Mouse (Mus musculus): ENCODE measurements at regions not wholly inside any gene's neighbourhood (a gene's known extent, or its start where the extent isn't known, plus 50 kb on each side); places are given as distances from the start of the nearest gene placed in this dataset.

GRCm38 (mm10) chr1:76246181-76246796, 700.2 kb downstream of the Slc4a3 start:
- no peak for DNase-seq (ENCODE audit: extremely low read depth, insufficient read length, low spot score)

GRCm38 (mm10) chr1:76247126-76247525, 701.1 kb downstream of the Slc4a3 start:
- DNase-seq (ENCODE audit: extremely low read depth, insufficient read length, low spot score) = no peak

DNA sequence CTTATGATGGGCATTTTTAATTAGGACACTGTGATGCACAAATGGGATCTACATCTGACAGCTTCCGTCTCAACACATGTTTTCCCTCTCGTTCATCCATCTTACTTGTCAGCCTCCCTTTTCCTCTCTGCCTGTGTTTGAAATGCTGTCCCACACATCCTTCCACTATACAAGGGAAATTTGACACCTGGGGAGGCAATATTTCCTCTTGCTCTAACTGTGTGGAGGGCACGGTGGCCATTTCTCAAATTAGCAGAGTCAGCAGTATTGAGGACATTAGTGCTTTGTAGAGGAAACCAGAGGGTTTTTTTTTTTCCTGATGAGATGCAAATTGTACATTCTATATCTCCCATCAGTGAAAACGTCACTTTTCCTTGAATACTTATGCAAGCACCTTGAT, 712.2 kb downstream of the Slc4a3 start:
- no peak for DNase-seq (ENCODE audit: extremely low read depth, insufficient read length, low spot score)

DNA sequence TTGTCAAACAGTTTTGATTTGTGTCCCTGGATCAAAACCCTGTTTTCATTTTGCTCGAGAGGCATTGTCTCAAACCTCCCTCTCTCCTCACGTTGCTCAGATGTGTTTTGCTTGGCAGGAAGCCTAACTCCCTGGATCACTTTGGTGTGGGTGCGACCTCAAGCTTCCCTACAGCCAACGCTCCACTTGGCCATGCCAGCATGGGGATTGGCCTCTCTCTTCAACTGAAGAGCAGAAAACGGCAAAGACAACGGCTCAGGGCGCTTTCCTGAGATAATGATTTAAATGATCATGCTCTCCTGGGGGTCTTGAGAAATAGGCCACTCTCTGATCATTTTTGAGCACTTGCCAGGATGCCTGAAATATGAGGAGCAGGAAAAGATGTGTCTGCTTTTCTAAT, 730.1 kb downstream of the Slc4a3 start:
- no peak for DNase-seq (ENCODE audit: extremely low read depth, insufficient read length, low spot score)

GRCm38 (mm10) chr1:76276624-76277023, 730.6 kb downstream of the Slc4a3 start:
- no peak for DNase-seq (ENCODE audit: extremely low read depth, insufficient read length, low spot score)

- no peak for DNase-seq (ENCODE audit: extremely low read depth, insufficient read length, low spot score)
Observed at GRCm38 (mm10) chr1:76283322-76283721, 737.3 kb downstream of the Slc4a3 start.

DNA sequence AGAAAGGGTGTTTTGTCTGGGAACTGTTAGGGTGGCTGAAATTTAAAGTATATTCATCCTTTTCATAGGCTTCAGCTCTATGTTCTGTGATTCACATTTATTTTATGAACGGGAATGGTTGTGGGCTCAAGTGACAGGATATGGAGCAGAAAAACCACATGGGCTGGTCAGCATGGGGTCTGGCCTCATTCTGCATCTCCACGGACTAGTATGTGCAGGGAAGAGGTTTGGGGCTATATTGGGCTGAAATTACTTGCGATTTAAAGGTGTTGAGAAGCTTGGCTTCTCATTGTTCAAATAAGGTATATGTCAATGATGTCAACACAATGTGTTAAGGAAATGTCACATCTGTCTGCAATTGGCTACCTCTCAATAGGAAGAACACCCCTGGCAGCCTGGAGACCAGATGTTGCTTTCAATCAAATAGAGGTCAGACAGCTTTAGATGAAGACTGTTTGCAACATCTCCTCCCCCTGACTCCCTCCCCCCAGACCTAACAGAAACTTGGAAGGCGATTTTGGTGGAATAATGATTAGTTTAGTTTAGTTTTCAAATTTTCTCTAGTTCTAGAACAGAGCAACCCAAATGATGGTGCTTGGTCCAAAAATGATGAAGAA, 777.0 kb downstream of the Slc4a3 start:
- DNase-seq (ENCODE audit: extremely low read depth, insufficient read length, low spot score) = no peak

GRCm38 (mm10) chr1:76323592-76323991, 777.5 kb downstream of the Slc4a3 start:
- DNase-seq (ENCODE audit: extremely low read depth, insufficient read length, low spot score) = no peak

DNA sequence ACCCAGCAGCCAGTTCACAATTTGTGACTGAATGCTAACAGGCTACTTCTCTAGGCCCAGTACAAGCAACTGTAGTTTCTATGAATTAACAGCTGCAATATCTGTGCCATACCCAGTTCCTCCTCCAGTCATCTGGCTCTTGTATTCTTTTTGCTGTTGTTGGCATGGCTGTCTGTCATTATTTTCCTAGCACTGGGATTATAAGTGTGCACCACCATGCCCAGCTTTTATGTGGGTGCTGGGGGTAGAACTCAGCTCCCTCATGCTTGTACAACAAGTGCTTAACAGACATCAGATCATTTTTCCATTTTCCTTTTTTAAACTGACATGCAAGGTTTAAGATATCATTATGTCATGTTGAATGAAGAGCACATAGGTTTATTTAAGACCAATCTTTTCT, 789.9 kb downstream of the Slc4a3 start:
- no peak for DNase-seq (ENCODE audit: extremely low read depth, insufficient read length, low spot score)

DNA sequence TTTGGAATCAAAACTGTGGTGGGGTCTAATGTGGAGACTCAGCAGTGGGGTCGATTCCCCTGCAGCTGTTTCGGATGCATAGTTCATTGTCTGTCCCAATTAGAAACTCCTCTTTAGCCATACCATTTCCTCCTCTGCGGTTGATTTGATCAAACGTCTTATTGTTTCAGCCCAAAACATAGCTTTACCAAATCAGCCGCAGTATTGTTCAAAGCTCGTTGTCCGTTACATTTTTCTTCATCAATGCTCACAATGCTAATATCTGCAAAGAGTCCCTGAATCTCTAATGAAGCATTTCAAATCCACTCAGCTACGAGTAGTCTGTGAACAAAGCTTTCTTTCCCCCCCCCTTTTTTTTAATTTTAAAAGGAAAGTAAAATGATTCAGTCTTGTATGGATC, 816.0 kb downstream of the Slc4a3 start:
- no peak for DNase-seq (ENCODE audit: extremely low read depth, insufficient read length, low spot score)

- no peak for DNase-seq (ENCODE audit: extremely low read depth, insufficient read length, low spot score)
Observed at GRCm38 (mm10) chr1:76373931-76374330, 827.9 kb downstream of the Slc4a3 start.

DNA sequence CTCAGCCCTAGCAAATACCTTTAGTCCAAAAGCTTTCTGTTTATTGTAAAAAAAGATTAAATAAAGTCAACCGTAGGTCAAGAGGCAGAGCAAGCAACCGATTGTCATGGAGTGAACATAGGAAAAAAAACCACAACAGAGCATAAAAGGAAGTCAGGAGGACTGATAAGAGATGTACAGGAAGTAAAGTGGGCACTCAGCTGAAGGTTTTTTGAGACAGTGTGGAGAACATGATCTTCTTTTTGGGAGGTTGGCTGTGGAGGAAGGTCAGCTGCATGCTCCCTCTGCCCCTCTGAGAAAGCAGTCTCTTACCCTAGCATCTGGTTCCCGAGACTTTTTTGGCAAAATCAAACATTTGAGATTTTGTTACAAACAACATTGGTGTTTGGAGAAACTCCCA, 832.1 kb downstream of the Slc4a3 start:
- DNase-seq (ENCODE audit: extremely low read depth, insufficient read length, low spot score) = no peak

GRCm38 (mm10) chr1:76392536-76392935, 846.5 kb downstream of the Slc4a3 start:
- DNase-seq (ENCODE audit: extremely low read depth, insufficient read length, low spot score) = no peak

- DNase-seq (ENCODE audit: extremely low read depth, insufficient read length, low spot score) = no peak
Observed at GRCm38 (mm10) chr1:76394038-76394437, 848.0 kb downstream of the Slc4a3 start.

DNA sequence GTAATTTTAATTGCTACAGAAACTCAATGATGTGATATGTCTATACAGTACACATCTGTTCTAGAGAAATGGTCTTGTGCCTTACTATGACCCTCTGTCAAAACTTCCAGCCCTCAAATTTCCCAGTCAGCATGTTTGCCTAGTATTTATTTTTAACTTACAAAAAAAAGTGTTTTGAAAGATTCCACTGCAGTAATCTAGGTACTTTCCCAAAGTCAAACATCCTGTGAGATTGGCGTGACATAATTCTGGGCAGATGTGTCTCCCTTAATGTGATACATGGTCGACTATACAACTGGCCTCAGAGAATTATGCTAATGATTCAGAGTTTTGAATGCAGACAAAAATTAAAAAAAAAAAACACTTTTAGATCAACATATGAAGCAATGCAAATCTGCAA, 856.8 kb downstream of the Slc4a3 start:
- DNase-seq (ENCODE audit: extremely low read depth, insufficient read length, low spot score) = no peak

DNA sequence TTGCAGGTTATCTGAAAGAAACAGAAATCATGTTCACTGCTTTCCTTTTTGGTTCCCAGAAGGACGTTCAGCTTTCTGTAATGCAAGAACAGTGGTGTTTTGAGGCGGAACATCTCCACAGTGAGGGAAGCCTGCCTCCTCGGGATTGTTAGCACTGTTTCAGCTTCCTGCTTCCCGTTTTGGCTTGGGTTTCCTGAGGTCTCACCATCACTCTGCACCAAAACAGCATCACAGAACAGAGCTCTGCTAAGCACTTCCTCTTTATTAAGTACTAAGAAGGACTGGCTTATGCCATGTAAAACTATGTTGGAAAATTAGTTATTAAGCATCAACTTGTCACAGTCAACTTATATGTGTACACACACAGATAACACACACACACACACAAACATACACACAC, 857.9 kb downstream of the Slc4a3 start:
- no peak for DNase-seq (ENCODE audit: extremely low read depth, insufficient read length, low spot score)

DNA sequence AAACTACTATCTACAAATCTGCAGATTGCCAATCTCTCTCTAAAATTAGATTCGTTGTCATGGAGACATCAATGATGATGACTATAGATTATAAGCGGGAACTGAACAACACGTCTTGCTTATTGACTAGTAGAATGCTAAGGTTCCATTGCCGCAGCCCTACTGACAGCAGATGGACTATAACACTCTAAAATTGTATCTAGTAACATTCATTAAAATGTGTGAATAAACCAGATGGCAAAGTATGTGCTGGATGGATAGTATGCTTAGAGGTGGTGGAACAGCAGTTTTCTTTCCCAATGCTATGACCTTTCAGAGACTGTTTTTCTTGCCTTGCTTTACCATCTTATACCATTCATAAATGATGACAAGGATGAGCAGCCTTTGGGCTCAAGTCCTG, 864.7 kb downstream of the Slc4a3 start:
- no peak for DNase-seq (ENCODE audit: extremely low read depth, insufficient read length, low spot score)

GRCm38 (mm10) chr1:76420525-76420924, 874.5 kb downstream of the Slc4a3 start:
- no peak for DNase-seq (ENCODE audit: extremely low read depth, insufficient read length, low spot score)

GRCm38 (mm10) chr1:76427439-76427838, 881.4 kb downstream of the Slc4a3 start:
- no peak for DNase-seq (ENCODE audit: extremely low read depth, insufficient read length, low spot score)

GRCm38 (mm10) chr1:76430041-76430610, 884.1 kb downstream of the Slc4a3 start:
- no peak for DNase-seq (ENCODE audit: extremely low read depth, insufficient read length, low spot score)

DNA sequence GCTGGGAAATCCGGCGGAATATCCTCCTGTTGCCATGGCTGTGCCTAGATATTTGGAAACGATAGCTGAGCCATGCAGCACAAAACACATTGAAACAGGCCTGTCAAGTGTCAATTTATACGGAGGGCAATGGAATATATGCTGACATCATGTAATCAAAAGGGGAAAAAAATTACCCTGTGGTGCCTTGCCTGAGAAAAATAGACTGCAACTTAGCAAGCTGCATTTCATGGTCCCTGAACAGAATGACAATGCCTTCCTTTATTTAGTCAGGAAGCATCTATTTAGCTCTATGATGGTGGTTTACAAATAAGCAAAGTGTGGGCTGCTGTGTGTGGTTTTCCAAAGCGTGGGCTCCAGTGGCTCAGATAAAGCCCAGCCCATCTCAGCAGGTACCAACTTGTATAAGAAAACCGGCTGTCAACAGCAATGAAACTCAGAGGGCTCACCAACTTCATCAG, 887.4 kb downstream of the Slc4a3 start:
- DNase-seq (ENCODE audit: extremely low read depth, insufficient read length, low spot score) = no peak

GRCm38 (mm10) chr1:76450539-76451214, 904.6 kb downstream of the Slc4a3 start:
- DNase-seq (ENCODE audit: extremely low read depth, insufficient read length, low spot score) = no peak

Data from 3134 (cell line).